Mouse (Mus musculus) C2C12 (cell line): ENCODE measurements at regions not wholly inside any gene's neighbourhood (a gene's known extent, or its start where the extent isn't known, plus 50 kb on each side); places are given as distances from the start of the nearest gene placed in this dataset.

Experiments
- CEBPB ChIP-seq: IDR thresholded peaks from one replicate; pipeline ENCODE4 v1.6.1; 2011; ENCODE audit warnings: low read depth, mild to moderate bottlenecking, control low read depth, moderate library complexity
- CTCF ChIP-seq: IDR thresholded peaks from one replicate; pipeline ENCODE4 v1.5.1; 2011; ENCODE audit not compliant: control insufficient read depth, insufficient read depth, insufficient read length
- FOSL1 ChIP-seq: IDR thresholded peaks from one replicate; pipeline ENCODE4 v1.8.0; 2011; ENCODE audit warnings: mild to moderate bottlenecking, low read length; ENCODE audit not compliant: poor library complexity, insufficient read depth, severe bottlenecking
- MAX ChIP-seq: IDR thresholded peaks from one replicate; pipeline ENCODE4 v1.6.1; 2011; ENCODE audit warnings: mild to moderate bottlenecking, control low read depth
- MYOD1 ChIP-seq: IDR thresholded peaks from one replicate; pipeline ENCODE4 v1.6.1; 2011; ENCODE audit warnings: low read depth; ENCODE audit not compliant: control insufficient read depth, insufficient read length
- USF1 ChIP-seq: IDR thresholded peaks from one replicate; pipeline ENCODE4 v1.6.1; 2011; ENCODE audit warnings: low read depth, mild to moderate bottlenecking, control low read depth, moderate library complexity

- TF ChIP-seq CTCF (no peak), MAX (no peak), CEBPB (no peak), FOSL1 (no peak), USF1 (no peak), MYOD1 (no peak)
Measured at GRCm38 (mm10) chr15:85676156-85676555, 58.6 kb upstream of the Ppara start.
